Mouse (Mus musculus) hindbrain, embryonic 11.5 days (tissue): ENCODE measurements around the gene Etv2. TPM values are rescaled to one million over a fixed set of nuclear protein-coding genes. Genes with fewer than 3 reads are reported as not detected.

Experiments used
- ATAC-seq: fragments of 200-750 bp; cut with Nextera tagmentation; 2 replicates; pipeline ENCODE4 v1.8.0; 2017; ENCODE audit warnings: mild to moderate bottlenecking, moderate TSS enrichment, moderate library complexity; ENCODE audit not compliant: low FRiP score
- DNase-seq: peaks from one replicate; pipeline ENCODE4 v3.0.0-alpha.2; 2015; ENCODE audit warnings: low spot score
- H3K27ac ChIP-seq: fragments of 300-500 bp; sonication (generic); 2 replicates; pipeline ENCODE4 v1.5.1; 2014; ENCODE audit warnings: mild to moderate bottlenecking, low read depth, low read length
- H3K27me3 ChIP-seq: fragments of 300-500 bp; sonication (generic); 2 replicates; pipeline ENCODE4 v1.6.1; 2014; ENCODE audit warnings: mild to moderate bottlenecking, low read length, moderate library complexity, mixed read lengths; ENCODE audit not compliant: control insufficient read depth, insufficient read depth
- H3K36me3 ChIP-seq: fragments of 300-500 bp; sonication (generic); 2 replicates; pipeline ENCODE4 v1.6.1; 2014; ENCODE audit warnings: mild to moderate bottlenecking, low read length, moderate library complexity, mixed read lengths; ENCODE audit not compliant: control insufficient read depth, insufficient read depth
- H3K4me1 ChIP-seq: fragments of 300-500 bp; sonication (generic); replicated peaks from 2 replicates; pipeline ENCODE4 v1.6.1; 2014; ENCODE audit warnings: low read length, mixed read lengths; ENCODE audit not compliant: control insufficient read depth, insufficient read depth
- H3K4me2 ChIP-seq: fragments of 300-500 bp; sonication (generic); replicated peaks from 2 replicates; pipeline ENCODE4 v1.6.1; 2014; ENCODE audit warnings: mild to moderate bottlenecking, low read depth, low read length
- H3K4me3 ChIP-seq: fragments of 300-500 bp; sonication (generic); 2 replicates; pipeline ENCODE4 v1.5.1; 2014; ENCODE audit warnings: low read depth, low read length
- H3K9ac ChIP-seq: fragments of 300-500 bp; sonication (generic); 2 replicates; pipeline ENCODE4 v1.6.1; 2014; ENCODE audit warnings: low read depth, low read length
- H3K9me3 ChIP-seq: fragments of 300-500 bp; sonication (generic); 2 replicates; pipeline ENCODE4 v1.6.1; 2016; ENCODE audit warnings: low read length; ENCODE audit not compliant: control insufficient read depth
- WGBS: fragments of 180-500 bp; shearing (Covaris S2); extraction: QIAGEN DNeasy Blood & Tissue Kit; methylation state at CpG from one replicate; pipeline ENCODE4 v1.1.7; 2014; 5-methylcytosine and 5-hydroxymethylcytosine counted together
- polyA plus RNA-seq: library from polyadenylated mRNA; unstranded; fragments of >200 nt; fragmentation: Nextera tagmentation; extraction: Ambion mirVana; gene quantifications from 2 replicates; pipeline ENCODE4 v1.2.1, GENCODE M21; 2014

Gene Etv2
- polyA plus RNA-seq: not detected in 2 replicates

DNA sequence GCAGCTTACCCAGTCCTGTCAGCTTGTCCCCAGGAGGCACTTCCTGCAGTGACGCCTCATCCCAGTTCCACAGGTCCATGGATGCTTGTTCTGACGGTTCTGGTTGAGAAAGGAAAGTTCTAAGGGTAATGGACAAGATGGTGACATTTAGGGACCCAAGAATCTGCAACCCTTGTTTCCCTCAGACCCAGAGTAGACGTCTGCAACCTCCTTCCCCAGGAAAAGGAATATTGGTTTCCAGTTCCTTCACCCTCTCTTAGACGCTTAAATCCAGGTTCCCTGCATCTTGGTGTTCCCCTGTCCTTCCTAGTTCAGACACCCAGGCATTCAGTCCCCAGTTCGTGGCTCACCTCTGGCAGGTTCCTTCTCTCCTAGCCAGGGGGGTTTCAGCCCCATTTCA is at the start of gene Etv2:
Gene Etv2 (minus strand): TSS at position 101 of the 400 bp plus-strand sequence.
- 4% methylated on average over 5 of the region's 5 CpGs for WGBS
- Histone ChIP-seq H3K4me1 (no peaks in the 10 kb centered on the region), H3K4me2 (no peak within 1 kb of the TSS), H3K9ac (no peak within 1 kb of the TSS), H3K36me3 (no peaks in the 10 kb centered on the region), H3K9me3 (no peaks in the 10 kb centered on the region), H3K27me3 (peaks cover 47% of the 10 kb centered on the region), H3K27ac (no peak within 1 kb of the TSS), H3K4me3 (peak within 1 kb of the TSS; percentile 1; the same call in 1 of the 2 replicates)
- ATAC-seq (no peak), DNase-seq (peak; percentile 6)

DNA sequence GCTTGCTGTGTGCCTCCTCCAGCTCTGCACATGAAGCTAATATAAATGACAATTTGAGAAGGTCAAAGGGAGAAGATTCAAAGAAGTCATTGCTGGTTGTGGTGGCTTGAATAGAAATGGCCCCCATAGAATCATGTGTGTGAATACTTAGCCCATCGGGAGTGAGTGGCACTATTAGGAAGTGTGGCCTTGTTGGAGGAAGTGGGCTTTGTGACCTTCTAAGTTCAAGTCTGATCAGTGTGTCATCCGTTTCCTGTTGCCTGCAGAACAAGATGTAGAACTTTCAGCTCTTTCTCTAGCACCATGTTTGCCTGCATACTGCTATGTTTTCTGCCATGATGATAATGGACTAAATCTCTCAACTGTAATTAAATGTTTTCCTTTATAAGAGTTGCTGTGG is 47.8 kb upstream of the Etv2 start:
- no peak overlapping the region for H3K4me2 ChIP-seq
- no peak for DNase-seq
- H3K27me3 ChIP-seq: peaks cover 9% of the 10 kb centered on the region; the same call in 1 of the 2 replicates
- H3K27ac ChIP-seq: no peak overlapping the region
- no peak overlapping the region for H3K4me3 ChIP-seq
- WGBS: 79% methylated on average over 2 of the region's 2 CpGs
- H3K36me3 ChIP-seq: no peaks in the 10 kb centered on the region
- no peak overlapping the region for H3K9ac ChIP-seq
- H3K9me3 ChIP-seq: no peaks in the 10 kb centered on the region
- no peaks in the 10 kb centered on the region for H3K4me1 ChIP-seq
- ATAC-seq: no peak

DNA sequence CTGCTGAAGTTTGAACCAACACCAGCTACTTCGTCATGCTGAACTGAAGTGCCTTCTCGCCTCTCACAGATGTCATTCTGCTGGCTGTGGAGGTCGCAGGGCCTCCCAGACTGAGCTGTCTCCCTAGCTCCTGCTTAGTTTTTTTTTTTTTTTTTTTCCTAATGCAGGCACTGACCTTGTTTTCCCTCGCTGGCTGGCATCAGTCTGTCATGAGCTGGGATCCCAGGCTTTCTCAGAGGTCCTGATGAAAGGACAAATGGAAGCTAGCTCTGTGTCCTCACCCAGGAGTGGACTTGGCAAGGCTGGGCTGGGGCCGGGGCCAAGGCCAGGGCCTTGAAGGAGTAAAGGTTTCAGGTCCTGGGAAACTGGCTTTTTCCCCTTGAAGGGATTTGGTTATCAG is 46.2 kb upstream of the Etv2 start:
- no peaks in the 10 kb centered on the region for H3K27me3 ChIP-seq
- H3K9ac ChIP-seq: no peak overlapping the region
- no peak overlapping the region for H3K4me2 ChIP-seq
- ATAC-seq (no peak), DNase-seq (no peak)
- no peaks in the 10 kb centered on the region for H3K9me3 ChIP-seq
- H3K4me1 ChIP-seq: no peaks in the 10 kb centered on the region
- H3K4me3 ChIP-seq: no peak overlapping the region
- no peak overlapping the region for H3K27ac ChIP-seq
- H3K36me3 ChIP-seq: no peaks in the 10 kb centered on the region
- 68% methylated on average over 5 of the region's 5 CpGs for WGBS

DNA sequence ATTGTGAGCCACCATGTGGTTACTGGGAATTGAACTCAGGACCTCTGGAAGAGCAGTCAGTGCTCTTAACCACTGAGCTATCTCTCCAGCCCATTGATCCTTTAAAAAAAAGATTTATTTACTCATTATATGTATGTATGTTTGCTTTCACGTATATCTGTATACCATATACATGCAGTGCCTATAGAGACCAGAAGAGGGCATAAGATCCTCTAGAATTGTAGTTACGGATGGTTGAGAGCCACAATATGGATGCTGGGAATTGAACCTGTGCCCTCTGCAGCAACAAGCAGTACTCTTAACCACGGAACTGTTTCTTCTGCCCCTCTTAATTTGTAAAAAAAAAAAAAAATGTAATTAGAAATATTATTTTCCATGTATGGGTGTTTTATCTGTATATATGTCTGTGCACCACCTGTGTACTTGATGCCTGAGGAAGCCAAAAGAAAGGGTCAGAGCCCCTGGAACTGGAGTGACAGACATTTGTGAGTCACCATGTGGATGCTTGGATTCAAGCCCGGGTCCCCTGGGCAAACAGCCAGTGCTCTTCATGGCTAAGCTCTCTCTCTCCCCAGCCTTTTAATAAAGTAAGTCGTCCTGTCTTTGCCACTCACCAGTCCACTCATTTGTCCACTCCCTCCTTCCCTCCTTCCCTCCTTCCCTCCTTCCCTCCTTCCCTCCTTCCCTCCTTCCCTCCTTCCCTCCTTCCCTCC is 42.8 kb upstream of the Etv2 start:
- ATAC-seq (no peak), DNase-seq (no peak)
- no peak overlapping the region for H3K4me3 ChIP-seq
- no peak overlapping the region for H3K4me2 ChIP-seq
- no peaks in the 10 kb centered on the region for H3K4me1 ChIP-seq
- no peak overlapping the region for H3K9ac ChIP-seq
- no peaks in the 10 kb centered on the region for H3K27me3 ChIP-seq
- H3K27ac ChIP-seq: no peak overlapping the region
- 73% methylated on average over 5 of the region's 5 CpGs for WGBS
- no peaks in the 10 kb centered on the region for H3K36me3 ChIP-seq
- H3K9me3 ChIP-seq: no peaks in the 10 kb centered on the region

DNA sequence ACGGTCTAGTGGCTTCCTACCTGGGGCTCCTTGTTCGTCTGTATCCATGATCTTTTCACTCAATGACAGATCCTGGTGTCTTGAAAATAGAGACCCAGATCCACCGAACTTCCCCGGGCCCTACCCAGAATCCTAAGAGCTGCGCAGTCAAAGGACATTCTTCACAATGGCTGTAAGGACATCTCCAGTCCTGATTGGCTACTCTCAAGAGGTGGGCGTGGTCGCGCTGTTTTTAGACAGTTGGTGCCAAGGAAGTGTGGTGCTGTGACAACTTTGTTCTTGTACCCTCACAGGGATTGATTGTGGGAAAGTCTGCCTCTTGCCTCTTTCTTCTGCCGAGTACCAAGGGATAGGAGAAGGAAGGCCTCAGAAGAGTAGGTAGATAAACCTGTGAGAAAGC is 35.8 kb upstream of the Etv2 start, which contains the start of gene Pmis2:
Gene Pmis2 (minus strand): TSS at position 126 of the 400 bp plus-strand sequence.
- H3K4me1 ChIP-seq: no peaks in the 10 kb centered on the region
- no peak within 1 kb of the TSS for H3K27ac ChIP-seq
- H3K36me3 ChIP-seq: no peaks in the 10 kb centered on the region
- no peak for DNase-seq
- no peaks in the 10 kb centered on the region for H3K9me3 ChIP-seq
- ATAC-seq: no peak
- H3K4me3 ChIP-seq: no peak within 1 kb of the TSS
- no peaks in the 10 kb centered on the region for H3K27me3 ChIP-seq
- no peak within 1 kb of the TSS for H3K4me2 ChIP-seq
- no peak within 1 kb of the TSS for H3K9ac ChIP-seq
- 68% methylated on average over 9 of the region's 9 CpGs for WGBS

DNA sequence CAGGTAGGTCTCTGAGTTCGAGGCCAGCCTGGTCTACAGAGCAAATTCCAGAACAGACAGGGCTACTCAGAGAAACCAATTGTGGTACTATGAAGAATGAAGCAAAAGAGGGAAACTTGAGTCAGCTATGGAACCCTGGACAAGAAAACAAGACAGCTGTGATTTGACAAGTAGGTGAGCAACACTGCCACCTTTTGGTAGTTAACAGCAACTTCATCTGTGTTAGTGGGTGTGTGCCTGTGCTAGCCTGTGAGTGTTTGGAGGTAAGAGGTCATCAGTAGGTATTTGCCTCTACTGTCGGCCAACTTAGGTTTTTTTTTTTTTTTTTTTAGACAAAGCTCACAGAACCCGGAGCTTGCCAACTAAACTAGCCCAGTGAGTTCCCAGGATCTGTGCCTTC is 33.6 kb upstream of the Etv2 start:
- no peaks in the 10 kb centered on the region for H3K27me3 ChIP-seq
- H3K27ac ChIP-seq: no peak overlapping the region
- ATAC-seq (no peak), DNase-seq (peak; percentile 28)
- H3K9ac ChIP-seq: no peak overlapping the region
- no peaks in the 10 kb centered on the region for H3K9me3 ChIP-seq
- 49% methylated on average over 3 of the region's 3 CpGs for WGBS
- H3K4me3 ChIP-seq: no peak overlapping the region
- no peaks in the 10 kb centered on the region for H3K36me3 ChIP-seq
- H3K4me2 ChIP-seq: no peak overlapping the region
- no peaks in the 10 kb centered on the region for H3K4me1 ChIP-seq

DNA sequence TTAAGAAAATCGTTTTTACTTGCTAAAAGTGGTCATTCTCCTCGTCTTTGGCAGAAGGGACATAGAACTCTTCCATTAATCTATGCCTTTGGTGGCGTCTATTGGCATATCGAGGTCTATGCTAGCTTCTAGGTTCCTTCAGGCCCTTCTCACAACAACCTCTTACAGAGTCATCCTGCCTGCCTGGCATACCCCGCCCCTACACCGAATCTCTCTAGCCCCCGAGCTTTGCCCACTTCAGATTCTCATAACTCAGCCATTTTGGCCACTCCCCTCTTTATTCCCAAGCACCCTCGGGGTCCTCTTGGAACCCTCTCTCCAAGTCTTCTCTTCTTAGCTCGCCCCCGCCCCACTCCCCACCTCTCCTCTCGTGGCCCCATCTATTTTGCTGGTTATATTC is 29.7 kb upstream of the Etv2 start:
- peak overlapping the region; percentile 81 for H3K4me2 ChIP-seq
- peaks cover 2% of the 10 kb centered on the region; the same call in 1 of the 2 replicates for H3K36me3 ChIP-seq
- H3K9ac ChIP-seq: peak overlapping the region; percentile 62
- H3K27me3 ChIP-seq: no peaks in the 10 kb centered on the region
- H3K9me3 ChIP-seq: no peaks in the 10 kb centered on the region
- ATAC-seq (peak; percentile 67), DNase-seq (peak; percentile 32)
- H3K27ac ChIP-seq: no peak overlapping the region
- 7% methylated on average over 11 of the region's 11 CpGs for WGBS
- peak overlapping the region; percentile 56 for H3K4me3 ChIP-seq
- no peaks in the 10 kb centered on the region for H3K4me1 ChIP-seq

DNA sequence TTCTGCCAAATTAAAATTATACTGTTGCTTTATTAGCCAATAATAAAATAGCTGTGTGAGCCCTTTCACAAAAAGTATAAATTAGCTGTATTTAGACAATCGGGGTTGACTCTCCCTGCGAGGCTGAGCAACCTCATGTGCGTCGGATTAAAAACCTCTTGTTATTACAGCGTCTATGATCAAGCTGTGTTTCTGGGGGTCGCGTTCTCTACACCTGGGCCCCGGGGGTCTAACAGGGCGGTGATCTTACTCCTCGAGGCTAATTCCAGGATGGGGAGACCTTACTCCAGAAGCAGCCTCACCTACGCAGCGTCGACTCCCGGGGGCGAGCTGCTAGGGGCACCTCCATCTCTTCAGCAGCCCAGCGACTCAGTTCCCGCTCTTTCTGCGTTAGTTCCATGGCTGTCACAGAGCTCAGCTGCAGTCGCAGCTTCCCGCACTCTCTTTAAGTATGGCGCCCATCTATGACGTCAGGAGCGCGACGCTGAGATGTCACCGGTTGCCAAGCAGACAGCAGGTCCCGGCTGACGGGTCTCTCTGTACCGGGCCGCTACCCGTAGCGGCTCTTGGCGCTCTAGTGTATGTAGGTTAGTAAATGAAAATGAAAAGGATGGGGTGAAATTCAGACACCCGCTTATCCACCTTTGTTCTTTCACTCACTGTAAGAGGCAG is 29.0 kb upstream of the Etv2 start, which contains the start of gene Haus5:
Gene Haus5 (minus strand): TSS at position 466 of the 672 bp plus-strand sequence.
- Histone ChIP-seq H3K27me3 (no peaks in the 10 kb centered on the region), H3K36me3 (peaks cover 2% of the 10 kb centered on the region; the same call in 1 of the 2 replicates), H3K4me3 (peak within 1 kb of the TSS; percentile 56), H3K9ac (peak within 1 kb of the TSS; percentile 62), H3K4me2 (peak within 1 kb of the TSS; percentile 81), H3K27ac (no peak within 1 kb of the TSS), H3K9me3 (no peaks in the 10 kb centered on the region), H3K4me1 (no peaks in the 10 kb centered on the region)
- 1% methylated on average over 34 of the region's 34 CpGs for WGBS
- peak; percentile 97 for DNase-seq
- peak; percentile 92 for ATAC-seq
